Mouse (Mus musculus): ENCODE measurements at regions not wholly inside any gene's neighbourhood (a gene's known extent, or its start where the extent isn't known, plus 50 kb on each side); places are given as distances from the start of the nearest gene placed in this dataset.

DNA sequence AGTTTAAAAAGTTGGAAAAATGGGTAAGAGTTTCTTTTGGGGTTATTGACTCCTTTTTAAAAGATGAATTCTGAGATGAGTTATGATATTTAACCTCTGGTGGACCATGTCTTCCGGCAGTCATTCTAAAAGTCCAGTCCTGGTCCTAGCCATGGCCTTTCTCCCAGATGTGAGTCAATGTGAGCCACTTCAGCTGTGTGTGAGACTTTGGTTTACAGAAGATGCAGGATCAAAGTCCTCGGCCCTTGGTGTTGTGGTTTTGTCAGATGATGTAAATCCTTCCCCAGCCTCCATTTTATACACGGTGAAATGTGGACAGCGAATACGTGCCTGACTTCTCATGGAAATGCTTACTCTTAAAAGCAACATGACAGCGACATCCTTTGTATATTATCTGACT lies 287.0 kb upstream of the Tmem132c start:
- DNase-seq: no peak
- intact Hi-C loops (cut with DNase I): no loop called here
- TF ChIP-seq CTCF (IDR thresholded peaks at IDR 0.05): no peak

GRCm38 (mm10) chr5:126964577-126964976 lies 277.0 kb upstream of the Tmem132c start:
- intact Hi-C loops (cut with DNase I): no loop called here
- no peak overlapping the region for H3K4me3 ChIP-seq
- DNase-seq: no peak
- no peak overlapping the region for H3K27ac ChIP-seq
- TF ChIP-seq CTCF (IDR thresholded peaks at IDR 0.05): no peak; the same call in 1 of the 2 replicates

More for the DNA sequence above, 287.0 kb upstream of the Tmem132c start:
- no peak overlapping the region for H3K27ac ChIP-seq
- H3K4me3 ChIP-seq: no peak overlapping the region

DNA sequence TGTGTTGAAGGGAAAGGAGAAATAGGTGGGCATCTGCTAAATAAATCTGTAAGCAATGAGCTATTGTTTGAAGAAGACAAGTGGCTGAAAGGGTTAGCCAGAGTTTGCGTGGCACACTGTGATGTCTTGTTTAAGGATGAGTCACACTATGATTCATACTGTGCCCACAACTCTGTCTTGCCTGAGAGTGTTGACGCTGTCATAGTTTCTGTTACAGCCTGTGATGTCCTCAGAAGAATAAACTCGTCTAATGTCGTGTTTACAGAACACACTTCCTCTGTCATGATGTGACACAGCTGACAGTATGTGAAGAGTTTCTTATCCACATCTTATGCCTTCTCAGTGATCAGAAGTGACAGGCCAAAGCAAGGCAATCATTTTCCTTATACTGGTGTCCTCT lies 274.5 kb upstream of the Tmem132c start:
- H3K4me3 ChIP-seq: no peak overlapping the region
- no peak for TF ChIP-seq CTCF (IDR thresholded peaks at IDR 0.05)
- intact Hi-C loops (cut with DNase I): no loop called here
- no peak for DNase-seq
- no peak overlapping the region for H3K27ac ChIP-seq

- intact Hi-C loops (cut with DNase I): no loop called here
- Histone ChIP-seq H3K4me3 (no peak overlapping the region), H3K27ac (no peak overlapping the region)
- no peak for TF ChIP-seq CTCF (IDR thresholded peaks at IDR 0.05)
- no peak for DNase-seq
These were observed 272.2 kb upstream of the Tmem132c start for GRCm38 (mm10) chr5:126969373-126969772.

- intact Hi-C loops (cut with DNase I): no loop called here
- no peak overlapping the region for H3K4me3 ChIP-seq
- DNase-seq: no peak
- no peak overlapping the region for H3K27ac ChIP-seq
- no peak for TF ChIP-seq CTCF (IDR thresholded peaks at IDR 0.05)
These were observed 270.3 kb upstream of the Tmem132c start for GRCm38 (mm10) chr5:126971284-126971683.

GRCm38 (mm10) chr5:126971981-126972380 lies 269.6 kb upstream of the Tmem132c start:
- TF ChIP-seq CTCF (IDR thresholded peaks at IDR 0.05): no peak
- no peak for DNase-seq
- Histone ChIP-seq H3K27ac (no peak overlapping the region), H3K4me3 (no peak overlapping the region)
- intact Hi-C loops (cut with DNase I): no loop called here

DNA sequence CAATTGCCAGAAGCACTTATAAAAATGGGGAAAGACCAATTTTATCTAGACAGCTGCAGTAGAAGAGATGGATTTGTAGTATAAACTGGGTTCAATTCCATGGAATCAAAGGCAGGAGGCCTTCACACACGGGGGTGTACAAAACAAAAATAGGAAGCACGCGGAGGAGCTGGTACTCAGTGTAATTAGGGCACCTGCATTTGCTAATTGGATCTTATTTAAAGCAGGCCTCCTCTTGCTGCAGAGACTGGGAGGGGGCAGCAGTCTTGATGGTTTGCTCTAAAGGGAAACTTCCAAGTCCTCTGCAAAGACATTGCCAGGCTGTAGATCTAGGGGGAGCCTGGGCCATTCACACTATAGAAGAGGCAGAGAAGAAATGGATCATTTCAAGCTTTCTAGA lies 268.2 kb upstream of the Tmem132c start:
- no peak for TF ChIP-seq CTCF (IDR thresholded peaks at IDR 0.05)
- Histone ChIP-seq H3K4me3 (no peak overlapping the region), H3K27ac (no peak overlapping the region)
- intact Hi-C loops (cut with DNase I): no loop called here
- DNase-seq: no peak

GRCm38 (mm10) chr5:126974565-126974964 lies 267.0 kb upstream of the Tmem132c start:
- intact Hi-C loops (cut with DNase I): no loop called here

DNA sequence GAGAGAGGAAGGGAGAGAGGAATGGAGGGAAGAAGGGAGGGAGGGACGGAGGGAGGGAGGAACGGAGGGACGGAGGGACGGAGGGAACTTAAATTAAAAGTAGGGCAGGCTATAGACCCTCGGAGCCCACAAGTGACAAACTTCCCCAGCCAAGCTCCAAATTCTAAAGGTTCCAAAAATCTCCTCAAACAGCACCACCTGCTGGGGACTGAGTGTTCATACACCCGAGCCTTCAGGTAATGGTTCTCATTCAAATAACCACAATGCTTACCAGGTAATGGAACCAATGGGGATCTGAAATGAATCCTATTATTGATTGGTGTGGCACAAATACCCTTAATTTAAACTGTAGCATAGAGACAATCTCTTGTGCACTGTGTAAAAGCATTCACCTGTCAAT lies 246.0 kb upstream of the Tmem132c start:
- no peak for TF ChIP-seq CTCF (IDR thresholded peaks at IDR 0.05)
- H3K27ac ChIP-seq: no peak overlapping the region
- intact Hi-C loops (cut with DNase I): no loop called here
- no peak overlapping the region for H3K4me3 ChIP-seq
- no peak for DNase-seq

More at GRCm38 (mm10) chr5:126974565-126974964, 267.0 kb upstream of the Tmem132c start:
- no peak overlapping the region for H3K4me3 ChIP-seq
- DNase-seq: no peak
- no peak for TF ChIP-seq CTCF (IDR thresholded peaks at IDR 0.05)
- no peak overlapping the region for H3K27ac ChIP-seq

DNA sequence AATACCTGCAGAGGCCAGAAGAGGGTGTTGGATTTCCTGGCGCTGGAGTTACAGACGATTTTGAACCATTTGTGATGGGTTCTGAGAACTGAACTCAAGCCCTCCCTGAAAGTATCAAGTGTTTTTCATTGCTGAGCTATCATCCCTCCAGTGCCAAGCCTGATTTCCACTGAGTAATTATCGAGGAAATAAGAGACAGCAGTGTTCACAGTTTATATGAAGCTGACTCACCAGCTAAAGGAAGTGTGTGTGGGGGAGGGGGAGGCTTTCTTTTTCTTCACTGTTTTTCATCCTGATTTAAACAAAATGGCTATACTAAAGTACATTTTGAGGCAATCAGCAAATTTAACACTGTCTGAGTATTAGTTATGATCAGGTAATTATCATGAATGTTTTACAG lies 227.4 kb upstream of the Tmem132c start:
- TF ChIP-seq CTCF (IDR thresholded peaks at IDR 0.05): no peak
- Histone ChIP-seq H3K4me3 (no peak overlapping the region), H3K27ac (no peak overlapping the region)
- intact Hi-C loops (cut with DNase I): no loop called here
- DNase-seq: no peak

- intact Hi-C loops (cut with DNase I): no loop called here
- TF ChIP-seq CTCF (IDR thresholded peaks at IDR 0.05): no peak
- Histone ChIP-seq H3K27ac (no peak overlapping the region), H3K4me3 (no peak overlapping the region)
- no peak for DNase-seq
These were observed 225.0 kb upstream of the Tmem132c start for GRCm38 (mm10) chr5:127016467-127017060.

GRCm38 (mm10) chr5:127017971-127018370 lies 223.6 kb upstream of the Tmem132c start:
- intact Hi-C loops (cut with DNase I): no loop called here

GRCm38 (mm10) chr5:127036472-127036871 lies 205.1 kb upstream of the Tmem132c start:
- TF ChIP-seq CTCF (IDR thresholded peaks at IDR 0.05): no peak
- intact Hi-C loops (cut with DNase I): no loop called here
- no peak overlapping the region for H3K4me3 ChIP-seq
- H3K27ac ChIP-seq: no peak overlapping the region
- DNase-seq: no peak

More at GRCm38 (mm10) chr5:127017971-127018370, 223.6 kb upstream of the Tmem132c start:
- no peak for DNase-seq
- Histone ChIP-seq H3K4me3 (no peak overlapping the region), H3K27ac (no peak overlapping the region)
- TF ChIP-seq CTCF (IDR thresholded peaks at IDR 0.05): no peak

DNA sequence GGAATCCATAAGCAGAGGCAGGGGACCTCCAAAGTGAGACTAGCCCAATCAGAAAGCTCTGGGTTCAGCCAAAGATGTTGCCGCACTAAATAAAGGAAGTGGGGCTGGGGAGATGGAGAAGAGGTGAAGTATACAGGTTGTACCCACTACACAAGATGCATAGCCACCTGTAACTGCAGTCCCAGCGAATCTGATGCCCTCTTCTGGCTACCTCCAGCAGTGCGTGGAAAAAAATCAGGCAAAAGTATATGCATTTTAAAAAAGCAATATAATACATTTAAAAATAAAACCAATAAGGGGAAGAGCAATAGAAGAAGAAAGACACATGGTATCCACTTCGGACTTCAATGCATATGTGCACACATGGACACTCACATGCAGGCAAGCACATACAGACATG lies 183.8 kb upstream of the Tmem132c start:
- Histone ChIP-seq H3K27ac (no peak overlapping the region), H3K4me3 (no peak overlapping the region)
- intact Hi-C loops (cut with DNase I): no loop called here
- TF ChIP-seq CTCF (IDR thresholded peaks at IDR 0.05): no peak
- no peak for DNase-seq
